Mouse (Mus musculus): ENCODE measurements around the gene Impdh2.
"Not testable (repeated sequence)": the region's sequence is repeated elsewhere in the genome, so short reads cannot be mapped to it uniquely, and the experiment has no call there.

The Impdh2 gene

DNA sequence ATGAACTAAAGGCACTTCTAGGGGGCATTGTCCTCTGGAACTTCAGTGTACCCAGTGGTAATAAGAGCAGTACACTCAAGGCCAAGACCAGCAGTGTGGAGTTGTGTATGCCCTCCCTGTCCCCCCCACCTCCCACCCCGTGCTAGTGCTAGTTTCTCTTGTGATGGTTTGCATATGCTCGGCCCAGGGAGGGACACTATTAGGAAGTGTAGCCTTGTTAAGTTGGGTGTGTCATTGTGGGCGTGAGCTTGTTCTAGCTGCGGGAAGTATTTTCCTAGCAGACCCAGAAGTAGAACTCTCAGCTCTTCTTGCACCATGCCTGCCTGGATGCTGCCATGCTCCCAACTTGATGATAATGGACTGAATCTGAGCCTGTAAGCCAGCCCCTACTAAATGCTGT lies 41.9 kb downstream of the Impdh2 start:
- no peak for DNase-seq (ENCODE audit: low read depth, low spot score)

- not testable (repeated sequence) for DNase-seq (ENCODE audit: low read depth, low spot score)
Measured at GRCm38 (mm10) chr9:108607929-108608328, 47.8 kb downstream of the Impdh2 start.

GRCm38 (mm10) chr9:108608889-108609288 lies 48.8 kb downstream of the Impdh2 start:
- no peak for DNase-seq (ENCODE audit: low read depth, low spot score)

GRCm38 (mm10) chr9:108611488-108611887 lies 51.4 kb downstream of the Impdh2 start:
- no peak for DNase-seq (ENCODE audit: low read depth, low spot score)

All from forelimb bud, embryonic 11.5 days (tissue).